Mouse (Mus musculus) cerebellum, adult 8-10 months (tissue): Measurements from ENCODE around the gene Mrpl40.
A peak's percentile ranks its signal among the peaks of the same experiment; 100 is the strongest.
"Not testable (repeated sequence)": the region's sequence is repeated elsewhere in the genome, so short reads cannot be mapped to it uniquely, and the experiment has no call there.

Source experiments
- DNase-seq: peaks from one replicate; pipeline ENCODE4 v3.0.0; 2022

Mrpl40 gene

GRCm38 (mm10) chr16:18876442-18877308 is at the start of gene Mrpl40, which contains the start of gene Hira:
Gene Mrpl40 (minus strand): TSS chr16:18876862.
Gene Hira (plus strand): TSS chr16:18877037.
- peak; percentile 94 for DNase-seq

- DNase-seq = no peak
Observed at GRCm38 (mm10) chr16:18921771-18922170, 45.1 kb upstream of the Mrpl40 start.

GRCm38 (mm10) chr16:18916064-18916463 is 39.4 kb upstream of the Mrpl40 start:
- DNase-seq = no peak

- no peak for DNase-seq
Observed at GRCm38 (mm10) chr16:18905648-18906047, 29.0 kb upstream of the Mrpl40 start.

GRCm38 (mm10) chr16:18896429-18896828 is 19.8 kb upstream of the Mrpl40 start:
- no peak for DNase-seq

GRCm38 (mm10) chr16:18895249-18895648 is 18.6 kb upstream of the Mrpl40 start:
- no peak for DNase-seq

- no peak for DNase-seq
Observed at GRCm38 (mm10) chr16:18893840-18894372, 17.2 kb upstream of the Mrpl40 start.

GRCm38 (mm10) chr16:18884044-18884443 is 7.4 kb upstream of the Mrpl40 start:
- DNase-seq = no peak

GRCm38 (mm10) chr16:18878091-18878720 is 1.5 kb upstream of the Mrpl40 start:
- no peak for DNase-seq

- no peak for DNase-seq
Observed at GRCm38 (mm10) chr16:18877386-18878090, 876 bp upstream of the Mrpl40 start.

- no peak for DNase-seq
Observed at GRCm38 (mm10) chr16:18876091-18876441, 596 bp downstream of the Mrpl40 start.

GRCm38 (mm10) chr16:18870495-18870894 is 6.2 kb downstream of the Mrpl40 start:
- not testable (repeated sequence) for DNase-seq

- DNase-seq = no peak
Observed at GRCm38 (mm10) chr16:18860186-18860585, 16.5 kb downstream of the Mrpl40 start.

GRCm38 (mm10) chr16:18858551-18858950 is 18.1 kb downstream of the Mrpl40 start:
- peak; percentile 78 for DNase-seq

GRCm38 (mm10) chr16:18849521-18850190 is 27.0 kb downstream of the Mrpl40 start:
- DNase-seq = not testable (repeated sequence)

GRCm38 (mm10) chr16:18846301-18846820 is 30.3 kb downstream of the Mrpl40 start:
- no peak for DNase-seq

- no peak for DNase-seq
Observed at GRCm38 (mm10) chr16:18838346-18838745, 38.3 kb downstream of the Mrpl40 start.

- peak; percentile 97 for DNase-seq
Observed at GRCm38 (mm10) chr16:18836468-18837208, 40.0 kb downstream of the Mrpl40 start, which contains the start of the genes 2510002D24Rik and Gm28539. Gene 2510002D24Rik (plus strand): TSS chr16:18836578. Gene Gm28539 (plus strand): TSS chr16:18836584.

GRCm38 (mm10) chr16:18836073-18836467 is 40.6 kb downstream of the Mrpl40 start:
- DNase-seq = no peak

GRCm38 (mm10) chr16:18833486-18833885 is 43.2 kb downstream of the Mrpl40 start:
- no peak for DNase-seq

- DNase-seq = no peak
Observed at GRCm38 (mm10) chr16:18829102-18829501, 47.6 kb downstream of the Mrpl40 start.
